Mouse (Mus musculus): ENCODE results near the gene Gm10491. TPM values are rescaled to one million over a fixed set of nuclear protein-coding genes. Genes with fewer than 3 reads are reported as not detected.
A peak's percentile ranks its signal among the peaks of the same experiment; 100 is the strongest.
"Not testable (repeated sequence)": the region's sequence is repeated elsewhere in the genome, so short reads cannot be mapped to it uniquely, and the experiment has no call there.

The Gm10491 gene
- not detected for total RNA-seq (2021)
- long read RNA-seq, experiment 1, partial matches to known transcripts, result 0 of 2 reads
- long read RNA-seq, experiment 1, other reads (novel, unspliced or antisense), result 2 of 2 reads
- long read RNA-seq, experiment 2, result 0 reads

GRCm38 (mm10) chrX:7907735-7908134, at the start of gene Gm10491:
Gene Gm10491, minus strand, starts transcription at chrX:7907835.
- no peak for DNase-seq

GRCm38 (mm10) chrX:7950091-7950490, 42.5 kb upstream of the Gm10491 start:
- DNase-seq, result peak; percentile 31

GRCm38 (mm10) chrX:7947900-7948492, 40.4 kb upstream of the Gm10491 start:
- peak; percentile 91 for DNase-seq

DNA sequence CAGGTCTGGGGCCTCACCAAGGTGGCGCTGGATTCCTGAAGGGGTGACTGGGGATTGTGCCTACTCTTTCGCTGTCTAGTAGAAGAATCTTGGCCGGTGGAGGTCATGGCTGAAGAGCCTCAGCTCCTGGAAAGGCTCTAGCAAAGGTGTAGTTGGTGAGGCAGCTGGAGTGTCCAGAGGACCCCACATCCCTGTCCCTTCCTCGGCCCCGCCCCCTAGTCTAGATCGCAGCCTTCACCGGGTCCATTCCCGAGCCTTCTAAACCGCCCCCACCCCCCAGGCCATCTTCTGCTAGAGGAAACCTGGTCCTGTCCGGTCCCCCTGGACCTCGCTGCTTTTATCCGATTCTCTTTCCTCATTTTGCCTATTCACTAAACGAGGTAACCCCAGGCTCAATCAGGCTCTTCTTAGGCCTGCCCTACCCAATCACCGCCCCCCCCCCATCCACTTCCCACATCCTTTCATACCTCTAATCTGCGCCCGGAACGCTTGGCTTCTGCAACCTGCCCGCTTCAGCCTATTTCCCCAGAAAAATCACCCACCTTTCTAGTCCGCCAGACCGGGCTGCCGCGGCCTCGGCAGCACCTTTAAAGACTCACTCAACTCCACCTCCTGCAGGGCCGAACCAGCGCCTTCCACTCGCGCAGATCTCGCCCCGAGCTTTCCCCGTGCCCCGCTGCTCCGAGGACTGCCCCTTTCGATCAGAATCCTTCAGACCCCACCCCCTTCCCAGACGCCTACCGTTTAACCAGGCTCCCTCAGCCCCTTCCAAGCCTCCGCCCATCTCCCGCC, 39.7 kb upstream of the Gm10491 start, which contains the start of gene Hdac6:
Gene Hdac6, minus strand, starts transcription at position 782 of the 792 bp plus-strand sequence.
- DNase-seq, result peak; percentile 9

DNA sequence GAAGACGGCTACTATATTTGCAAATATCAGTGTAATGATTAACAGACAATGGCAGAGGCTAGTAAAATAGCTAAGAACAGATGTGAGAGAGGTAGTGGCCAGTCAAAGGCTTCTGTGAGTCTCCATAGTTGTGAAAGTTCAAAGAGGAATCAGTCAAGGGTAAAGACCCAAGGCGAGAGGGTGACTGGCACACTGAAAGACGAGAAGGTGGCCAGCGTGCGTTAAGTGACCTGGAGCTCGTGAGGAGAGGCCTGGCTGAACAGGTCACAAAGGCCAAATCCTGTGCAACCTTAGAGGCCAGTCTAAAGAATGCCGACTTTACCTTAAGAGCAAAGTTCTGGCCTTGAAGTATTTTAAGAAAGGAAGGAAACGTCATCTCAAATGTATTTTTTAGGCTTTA, 38.0 kb upstream of the Gm10491 start:
- DNase-seq, result no peak

- DNase-seq, result no peak
Measured at GRCm38 (mm10) chrX:7937667-7938066, 30.0 kb upstream of the Gm10491 start.

GRCm38 (mm10) chrX:7936874-7937273, 29.2 kb upstream of the Gm10491 start:
- no peak for DNase-seq

DNA sequence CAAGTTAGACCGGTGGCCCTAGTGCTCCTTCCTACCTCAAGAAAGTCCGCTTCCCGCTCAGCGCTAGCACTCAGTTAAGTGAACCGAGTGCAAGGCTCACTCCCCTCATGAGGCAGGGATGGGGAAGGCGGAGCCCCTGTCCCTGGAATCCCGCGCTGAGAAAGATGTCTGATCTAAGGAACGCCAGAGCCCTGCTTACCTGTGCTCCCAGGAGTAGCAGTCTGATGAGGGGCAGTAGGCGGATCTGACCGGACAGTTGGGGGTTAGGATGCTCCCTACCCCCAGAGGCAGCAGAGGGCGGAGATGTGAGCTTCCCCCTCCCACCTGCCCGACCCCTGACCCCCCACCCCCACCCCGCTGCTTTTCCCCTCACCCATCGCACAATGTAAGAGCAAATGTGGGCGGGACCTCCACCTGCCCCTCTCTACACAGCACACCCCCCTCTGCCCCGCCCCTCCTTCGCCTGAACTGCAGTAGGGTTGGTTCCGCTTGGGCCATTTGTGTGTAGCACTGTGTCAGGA, 20.7 kb upstream of the Gm10491 start, which contains the start of gene Eras:
Gene Eras, minus strand, starts transcription at position 338 of the 521 bp plus-strand sequence.
- DNase-seq, result no peak

GRCm38 (mm10) chrX:7927116-7927515, 19.5 kb upstream of the Gm10491 start:
- no peak for DNase-seq

GRCm38 (mm10) chrX:7926266-7926665, 18.6 kb upstream of the Gm10491 start:
- DNase-seq, result no peak

DNA sequence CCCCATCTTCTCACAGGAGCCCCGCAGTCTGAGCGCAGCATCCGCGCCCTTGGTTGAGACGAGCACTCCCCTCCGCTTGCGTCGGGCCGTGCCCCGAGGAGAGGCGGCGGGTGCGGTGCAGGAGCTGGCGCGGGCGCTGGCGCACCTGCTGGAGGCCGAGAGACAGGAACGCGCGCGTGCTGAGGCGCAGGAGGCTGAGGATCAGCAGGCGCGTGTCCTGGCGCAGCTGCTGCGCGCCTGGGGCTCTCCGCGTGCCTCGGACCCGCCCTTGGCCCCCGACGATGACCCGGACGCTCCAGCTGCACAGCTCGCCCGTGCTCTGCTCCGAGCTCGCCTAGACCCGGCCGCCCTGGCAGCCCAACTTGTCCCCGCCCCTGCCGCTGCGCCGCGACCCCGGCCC, 14.4 kb upstream of the Gm10491 start:
- DNase-seq, result no peak

DNA sequence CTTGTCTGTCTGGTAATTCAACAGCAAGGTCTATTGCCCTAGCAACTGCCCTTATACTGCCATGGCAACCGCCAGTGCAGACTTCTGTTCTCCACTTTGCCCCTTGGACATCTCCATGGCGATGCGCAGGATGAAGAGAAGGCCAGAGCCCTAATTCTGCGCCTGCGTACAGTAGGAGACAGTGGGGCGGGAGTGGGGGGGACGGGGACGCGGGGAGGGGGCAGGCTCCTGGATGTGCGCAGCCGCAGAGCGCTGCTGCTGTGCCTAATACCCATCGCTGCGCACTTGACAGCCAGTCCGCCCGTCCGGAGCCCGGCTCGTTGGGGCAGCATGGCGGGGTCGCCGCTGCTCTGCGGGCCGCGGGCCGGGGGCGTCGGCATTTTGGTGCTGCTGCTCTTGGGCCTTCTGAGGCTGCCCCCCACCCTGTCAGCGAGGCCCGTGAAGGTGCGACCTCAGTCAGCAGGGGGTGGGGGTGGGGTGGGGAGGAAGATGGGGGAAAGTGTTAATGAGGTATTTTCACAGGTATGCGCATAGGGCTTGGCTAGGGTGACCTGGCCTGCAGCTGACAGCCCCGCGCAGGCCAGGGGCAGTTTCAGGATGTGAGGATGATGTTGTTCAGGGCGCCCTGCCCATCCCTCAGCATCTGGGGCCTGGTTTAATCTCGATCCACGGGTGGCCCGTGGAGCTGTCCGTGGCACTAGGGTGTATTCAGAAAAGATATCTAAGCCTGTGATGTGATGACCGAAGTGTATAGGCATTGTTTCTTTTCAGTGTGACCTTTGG, 12.2 kb upstream of the Gm10491 start, which contains the start of gene Pcsk1n:
Gene Pcsk1n, plus strand, starts transcription at position 222 of the 783 bp plus-strand sequence.
- DNase-seq, result peak; percentile 15

DNA sequence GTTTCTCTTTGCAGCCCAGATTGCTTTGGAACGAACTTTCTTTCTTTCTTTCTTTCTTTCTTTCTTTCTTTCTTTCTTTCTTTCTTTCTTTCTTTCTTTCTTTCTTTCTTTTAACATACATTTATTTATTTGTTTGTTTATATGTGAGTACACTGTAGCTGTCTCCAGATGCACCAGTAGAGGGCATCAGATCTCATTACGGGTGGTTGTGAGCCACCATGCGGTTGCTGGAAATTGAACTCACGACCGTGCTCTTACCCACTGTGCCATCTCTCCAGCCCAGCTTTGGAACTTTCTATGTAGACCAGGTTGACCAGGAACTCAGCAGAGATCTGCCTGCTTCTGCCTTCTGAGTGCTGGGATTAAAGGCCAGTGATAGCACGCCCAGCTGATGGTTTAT, 10.3 kb upstream of the Gm10491 start:
- not testable (repeated sequence) for DNase-seq

DNA sequence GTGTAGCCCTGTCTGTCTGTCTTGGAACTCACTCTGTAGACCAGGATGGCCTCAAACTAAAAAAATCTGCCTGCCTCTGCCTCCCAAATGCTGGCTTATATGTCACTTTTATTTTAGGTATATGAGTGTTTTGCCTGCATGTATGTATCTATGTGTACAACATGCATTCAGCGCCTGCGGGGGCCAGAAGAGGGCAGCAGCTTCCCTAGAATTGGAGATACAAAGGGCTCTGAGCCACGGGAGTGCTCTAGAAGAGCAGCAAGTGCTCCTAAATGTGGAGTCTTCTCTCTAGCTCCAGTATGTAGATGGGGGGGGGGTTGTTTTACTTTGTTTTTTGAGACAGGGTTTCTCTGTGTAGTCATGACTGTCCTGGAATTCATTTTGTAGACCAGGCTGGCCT, 8.0 kb upstream of the Gm10491 start:
- DNase-seq, result peak; percentile 41

DNA sequence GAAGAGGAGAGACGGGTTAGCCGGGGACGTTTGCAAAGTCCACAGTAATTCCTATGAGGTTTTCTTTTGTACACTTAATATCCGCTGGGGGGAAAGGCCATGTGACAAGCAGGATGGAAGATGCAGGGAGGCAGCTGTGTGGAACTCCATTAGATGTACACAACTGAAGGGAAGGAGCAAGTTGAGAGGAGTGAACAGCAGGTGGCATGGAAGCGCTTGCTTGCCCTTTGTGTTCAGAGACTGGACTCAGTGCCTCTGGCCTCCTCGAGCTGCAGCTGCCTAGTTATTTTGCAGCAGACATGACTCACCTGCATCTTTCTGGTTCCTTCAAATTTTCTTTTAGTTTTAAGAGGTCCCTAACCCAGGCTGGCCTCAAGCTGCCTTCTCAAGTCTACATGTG, 2.8 kb upstream of the Gm10491 start:
- DNase-seq, result no peak

DNA sequence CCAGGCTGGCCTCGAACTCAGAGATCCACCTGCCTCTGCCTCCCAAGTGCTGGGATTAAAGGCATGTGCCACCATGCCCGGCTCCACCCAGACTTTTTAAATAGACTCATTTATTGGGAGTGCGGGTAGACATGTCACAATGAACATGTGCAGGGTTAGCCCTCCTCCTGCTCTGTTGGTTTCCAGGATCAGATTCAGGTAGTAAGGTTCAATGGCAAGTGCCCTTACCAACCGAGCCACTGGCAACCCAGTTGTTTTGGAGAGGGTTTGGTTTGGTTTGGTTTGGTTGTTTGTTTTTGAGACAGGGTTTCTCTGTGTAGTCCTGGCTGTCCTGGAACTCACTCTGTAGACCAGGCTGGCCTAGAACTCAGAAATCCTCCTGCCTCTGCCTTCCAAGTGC, 1.6 kb upstream of the Gm10491 start, which contains the start of gene Gm10490:
Gene Gm10490, plus strand, starts transcription at position 301 of the 400 bp plus-strand sequence.
- DNase-seq, result not testable (repeated sequence)

DNA sequence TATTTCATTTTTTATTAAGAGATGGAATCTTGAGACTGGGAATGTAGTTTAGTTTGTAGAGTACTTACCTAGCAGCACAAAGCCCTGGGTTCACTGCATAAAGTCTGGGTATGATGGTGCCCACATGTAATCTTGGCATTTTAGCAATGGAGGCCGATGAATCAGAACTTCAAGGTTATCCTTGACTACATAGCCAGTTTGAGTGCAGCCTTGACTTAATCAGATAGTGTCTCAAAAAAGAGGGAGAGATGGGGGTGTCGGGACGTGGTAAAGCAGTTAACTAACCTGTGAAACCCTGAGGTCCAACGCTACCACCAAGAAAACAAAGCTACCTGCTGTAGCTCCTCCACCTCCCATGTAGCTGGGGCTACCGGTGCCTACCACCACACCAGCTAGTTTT, 3.2 kb downstream of the Gm10491 start:
- DNase-seq, result peak; percentile 18

DNA sequence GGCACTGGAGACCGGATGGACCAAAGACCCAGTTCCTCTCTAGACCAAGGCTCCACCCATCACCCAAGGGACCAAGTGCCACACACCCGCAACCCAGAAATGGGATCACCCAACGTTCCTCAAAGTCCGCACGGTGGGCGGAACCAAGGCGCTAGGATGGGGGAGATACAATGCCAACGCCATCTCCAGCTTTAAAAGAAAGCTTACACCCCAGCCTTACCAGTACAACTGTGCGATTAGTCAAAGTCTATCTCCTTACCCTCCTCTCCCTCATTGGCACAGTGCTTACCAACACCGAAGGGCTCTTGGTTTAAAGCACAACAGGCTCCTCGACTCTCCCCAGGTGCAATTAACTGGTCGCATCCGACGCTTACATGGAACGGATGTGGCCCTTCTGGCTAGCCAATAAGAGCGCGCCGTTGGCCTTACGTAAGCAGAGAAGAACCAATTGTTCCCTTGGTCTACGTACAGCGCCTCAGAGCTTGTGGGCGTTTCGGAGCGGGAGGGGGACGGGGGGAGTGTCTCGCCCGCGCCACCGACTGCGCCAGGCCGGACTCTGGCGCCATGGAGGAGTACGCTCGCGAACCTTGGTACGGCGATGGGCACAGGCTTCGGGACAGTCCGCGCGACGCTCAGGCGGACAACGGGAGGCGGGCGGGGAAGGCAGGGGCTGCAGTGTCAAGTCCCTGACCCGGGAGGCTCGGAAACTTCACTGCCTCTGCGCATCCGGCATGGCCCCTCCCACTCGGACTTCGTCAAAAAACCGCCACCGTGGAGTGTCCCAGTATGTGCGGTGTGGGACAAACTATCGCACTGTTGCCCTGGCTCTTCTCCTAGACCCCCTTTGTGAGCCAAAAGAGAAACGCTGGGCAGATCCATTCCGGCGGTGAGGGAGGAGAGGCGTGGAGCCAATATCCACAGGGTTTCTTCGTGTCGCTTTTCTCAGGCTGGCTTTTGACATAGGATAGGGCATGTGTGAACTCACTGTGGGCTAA, 8.5 kb downstream of the Gm10491 start, which contains the start of the genes Pqbp1 and Timm17b:
Gene Pqbp1, minus strand, starts transcription at position 390 of the 995 bp plus-strand sequence.
Gene Timm17b, plus strand, starts transcription at position 478 of the 995 bp plus-strand sequence.
- DNase-seq, result peak; percentile 88

DNA sequence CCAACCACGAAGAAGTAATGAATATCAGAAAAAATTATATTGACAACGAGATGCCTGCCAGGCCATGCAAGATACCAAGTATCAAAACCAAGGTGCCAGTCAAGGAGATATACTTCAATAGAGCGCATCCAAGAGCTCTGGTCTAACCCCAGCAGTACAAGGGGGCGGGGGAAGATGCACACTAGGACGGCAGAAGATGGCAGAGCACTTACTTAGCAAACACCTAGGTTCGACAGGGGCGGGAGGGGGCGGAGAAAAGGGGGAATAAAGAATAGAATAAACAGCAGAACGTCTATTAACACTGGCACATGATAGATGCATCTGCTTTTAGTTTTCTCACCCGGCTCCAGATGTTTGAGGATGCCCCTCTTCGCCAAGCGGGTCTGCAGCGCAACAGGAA, 9.4 kb downstream of the Gm10491 start:
- DNase-seq, result no peak

DNA sequence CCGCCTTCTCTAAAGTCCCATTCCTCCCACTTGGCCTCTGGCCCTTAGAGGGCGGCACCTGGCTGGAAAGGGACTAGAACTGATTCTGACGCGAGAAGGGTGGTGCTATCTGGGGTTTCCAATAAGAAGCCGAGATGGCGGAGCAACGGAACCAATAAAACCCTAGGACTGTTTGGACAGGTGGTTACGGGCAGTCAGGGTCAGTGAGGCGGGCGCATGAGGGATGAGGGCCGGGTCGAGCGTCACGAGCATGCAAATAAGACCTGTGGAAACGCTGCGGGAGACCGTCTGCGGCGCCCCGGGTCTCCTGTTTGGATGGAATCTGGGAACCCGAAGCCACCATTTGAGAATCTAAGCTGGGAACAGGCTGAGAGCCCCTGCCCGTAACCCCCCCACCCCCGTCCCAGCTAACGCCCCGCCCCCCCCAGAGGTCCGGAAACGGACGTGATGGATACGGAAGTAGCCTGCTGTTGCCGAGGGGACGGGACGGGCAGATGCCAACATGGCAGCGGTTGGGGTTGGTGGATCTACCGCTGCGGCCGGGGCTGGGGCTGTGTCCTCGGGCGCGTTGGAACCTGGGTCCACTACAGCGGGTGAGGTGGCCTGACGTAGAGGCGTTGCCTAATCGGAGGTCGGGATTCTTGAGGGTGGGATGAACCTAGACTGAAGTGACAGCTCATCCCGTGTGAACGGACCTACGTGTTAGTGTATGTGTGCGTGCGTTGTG, 23.6 kb downstream of the Gm10491 start, which contains the start of gene Slc35a2:
Gene Slc35a2, plus strand, starts transcription at position 188 of the 727 bp plus-strand sequence.
- peak; percentile 88 for DNase-seq

Data from adrenal gland, postnatal 10 days (tissue).